Mouse (Mus musculus) urinary bladder, adult 2 months (tissue): ENCODE measurements around the gene Ehhadh. TPM values are rescaled to one million over a fixed set of nuclear protein-coding genes. Genes with fewer than 3 reads are reported as not detected.

Source experiments
- DNase-seq: peaks from one replicate; pipeline ENCODE4 v3.0.0; 2022; ENCODE audit warnings: low spot score
- polyA plus RNA-seq: library from polyadenylated mRNA; depleted of rRNA; stranded (reverse); fragments of >200 nt; gene quantifications from 2 replicates; pipeline ENCODE4 v1.2.3, GENCODE M21; 2012; rRNA removed

Gene Ehhadh
- polyA plus RNA-seq, 1 experiment = 13.5 TPM

DNA sequence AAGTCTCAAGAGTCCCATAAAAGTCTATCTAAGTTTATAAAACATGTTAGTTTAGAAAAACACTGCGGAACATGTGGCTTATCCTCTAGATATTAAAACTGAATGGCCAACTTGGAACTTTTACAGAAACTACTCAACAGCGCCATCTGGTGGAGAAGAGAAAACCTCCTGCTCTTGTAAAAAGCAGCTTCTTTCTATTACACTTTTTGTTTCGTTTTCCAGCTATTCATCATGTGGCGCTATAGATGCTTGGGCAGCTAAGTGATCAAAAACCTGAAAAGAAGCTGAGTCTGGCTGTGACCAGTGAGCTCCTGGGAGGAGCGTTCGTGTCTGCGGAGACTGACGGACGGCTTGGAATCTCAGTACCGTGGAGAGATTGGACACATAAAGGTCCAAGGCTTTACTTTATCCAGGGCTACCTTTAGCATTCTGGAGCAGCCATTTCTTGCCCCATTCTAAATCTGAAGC, 59.7 kb downstream of the Ehhadh start:
- DNase-seq = no peak

DNA sequence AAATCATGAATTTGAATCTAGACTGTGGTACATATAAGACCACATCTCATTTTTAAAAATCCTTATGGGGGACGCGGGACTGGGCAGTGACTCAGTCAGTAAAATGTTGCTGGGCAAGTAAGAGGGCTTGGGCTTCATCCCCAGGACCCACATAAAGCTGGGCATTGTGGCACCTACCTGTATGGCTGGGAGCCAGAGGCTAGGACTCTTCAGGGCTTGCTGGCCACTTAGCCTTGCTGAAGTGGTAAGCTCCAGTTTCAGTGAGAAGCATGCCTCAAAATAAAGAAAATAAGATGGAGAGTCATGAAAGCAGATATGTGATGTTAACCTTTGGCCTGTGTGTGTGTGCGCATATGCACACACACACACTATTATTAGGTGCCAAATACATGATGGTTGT, 60.2 kb downstream of the Ehhadh start:
- no peak for DNase-seq

DNA sequence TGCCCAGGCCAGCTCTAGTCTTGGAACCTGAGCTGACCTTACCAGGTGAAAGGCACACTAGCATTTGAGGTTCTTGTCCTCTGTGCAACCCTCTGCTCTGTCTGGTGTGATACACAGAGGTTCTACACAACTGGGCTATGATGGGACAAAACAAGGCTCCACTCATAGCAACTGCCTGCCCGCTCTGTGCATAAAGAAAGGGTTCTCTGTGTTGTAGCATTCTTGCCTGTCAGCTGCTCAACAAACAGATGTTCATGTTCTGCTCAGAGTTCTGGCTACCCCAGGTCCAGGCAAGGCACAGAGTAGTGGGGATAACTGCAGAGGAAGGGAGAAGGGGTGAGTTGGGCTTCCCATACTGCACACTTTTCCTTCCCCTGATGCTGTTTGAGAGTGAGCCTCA, 63.3 kb downstream of the Ehhadh start:
- no peak for DNase-seq

DNA sequence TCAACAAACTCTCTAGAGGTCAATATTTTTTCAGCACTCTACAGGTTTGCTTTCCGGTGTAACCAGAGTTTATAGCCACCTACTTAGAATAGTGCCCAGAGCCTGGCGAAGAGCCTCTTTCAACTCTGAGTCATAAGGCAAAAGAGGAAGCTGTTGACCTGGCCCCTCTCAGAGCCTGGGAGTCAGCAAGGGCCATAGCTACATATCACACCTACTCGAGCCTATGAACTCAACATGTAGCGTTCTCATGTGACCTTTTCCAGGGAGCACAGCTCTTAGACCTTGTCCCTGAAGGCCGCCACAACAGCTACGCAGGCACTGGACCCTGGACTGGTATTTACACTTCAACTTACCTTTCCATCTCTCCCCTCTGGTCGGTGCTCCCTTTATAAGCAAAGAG, 67.8 kb downstream of the Ehhadh start:
- no peak for DNase-seq

DNA sequence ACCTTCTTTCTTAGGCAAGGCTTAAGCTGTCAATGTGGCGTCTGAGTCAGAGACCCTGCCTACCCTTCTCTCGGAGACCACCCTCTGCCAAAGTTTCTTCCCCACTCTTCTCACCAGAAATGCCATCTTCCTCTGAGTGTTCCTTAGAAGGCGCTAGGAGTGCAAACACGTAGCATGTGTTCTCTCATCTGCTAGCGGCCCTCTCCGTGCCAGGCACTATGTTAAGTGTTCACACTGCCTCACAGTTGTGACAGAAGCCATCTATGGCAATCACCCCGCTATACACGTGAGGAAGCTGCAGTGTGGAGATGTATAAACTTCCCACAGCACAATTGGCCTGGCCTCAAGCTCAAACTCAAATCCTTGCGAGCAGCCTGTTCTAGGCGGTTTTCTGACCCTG, 73.1 kb downstream of the Ehhadh start:
- no peak for DNase-seq

Other genes with a start within 250 kb of the Ehhadh start
- gene 2510009E07Rik, start 93.1 kb downstream of the Ehhadh start, polyA plus RNA-seq = 14.1 and 18.9 TPM in 2 replicates
- gene Map3k13, start 6.5 kb upstream of the Ehhadh start, polyA plus RNA-seq = 0.69 and 0.96 TPM in 2 replicates
- 16.0 and 16.2 TPM in 2 replicates for gene Tmem41a, start 159.7 kb upstream of the Ehhadh start, polyA plus RNA-seq
- 22.4 and 25.8 TPM in 2 replicates for gene Liph, start 207.9 kb upstream of the Ehhadh start, polyA plus RNA-seq
- 36.8 and 37.0 TPM in 2 replicates for gene Senp2, start 221.7 kb upstream of the Ehhadh start, polyA plus RNA-seq